Mouse (Mus musculus) cerebral cortex, adult 2 months (tissue): ENCODE measurements around the gene Btnl10.

Experiments
- WGBS: fragments of 180-500 bp; shearing (Covaris S2); methylation state at CpG from one replicate; pipeline ENCODE4 v1.1.7; 2018; 5-methylcytosine and 5-hydroxymethylcytosine counted together

Btnl10 gene

DNA sequence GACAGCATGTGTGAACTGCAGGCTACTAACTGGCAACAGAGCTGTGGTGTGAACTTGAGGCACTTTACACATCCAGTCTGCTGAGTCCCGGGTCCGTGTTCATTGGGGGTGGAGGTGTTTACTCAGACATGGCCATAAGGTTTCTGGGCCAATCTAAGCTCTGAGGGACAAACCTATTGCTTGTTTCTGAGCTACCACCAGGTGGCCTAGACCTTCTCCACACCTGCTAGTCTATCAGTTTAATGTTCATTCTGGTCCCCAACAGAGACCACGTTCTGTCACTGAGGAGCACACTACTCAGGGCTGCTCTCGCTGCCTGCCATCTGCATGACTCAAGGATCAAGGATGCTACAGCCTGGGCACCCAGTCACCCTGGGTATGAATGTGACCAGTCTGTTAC lies 13.9 kb downstream of the Btnl10 start:
- 47% methylated on average over 4 of the region's 4 CpGs for WGBS

GRCm38 (mm10) chr11:58937909-58938308 lies 20.2 kb downstream of the Btnl10 start:
- WGBS: 2% methylated on average over 13 of the region's 13 CpGs

DNA sequence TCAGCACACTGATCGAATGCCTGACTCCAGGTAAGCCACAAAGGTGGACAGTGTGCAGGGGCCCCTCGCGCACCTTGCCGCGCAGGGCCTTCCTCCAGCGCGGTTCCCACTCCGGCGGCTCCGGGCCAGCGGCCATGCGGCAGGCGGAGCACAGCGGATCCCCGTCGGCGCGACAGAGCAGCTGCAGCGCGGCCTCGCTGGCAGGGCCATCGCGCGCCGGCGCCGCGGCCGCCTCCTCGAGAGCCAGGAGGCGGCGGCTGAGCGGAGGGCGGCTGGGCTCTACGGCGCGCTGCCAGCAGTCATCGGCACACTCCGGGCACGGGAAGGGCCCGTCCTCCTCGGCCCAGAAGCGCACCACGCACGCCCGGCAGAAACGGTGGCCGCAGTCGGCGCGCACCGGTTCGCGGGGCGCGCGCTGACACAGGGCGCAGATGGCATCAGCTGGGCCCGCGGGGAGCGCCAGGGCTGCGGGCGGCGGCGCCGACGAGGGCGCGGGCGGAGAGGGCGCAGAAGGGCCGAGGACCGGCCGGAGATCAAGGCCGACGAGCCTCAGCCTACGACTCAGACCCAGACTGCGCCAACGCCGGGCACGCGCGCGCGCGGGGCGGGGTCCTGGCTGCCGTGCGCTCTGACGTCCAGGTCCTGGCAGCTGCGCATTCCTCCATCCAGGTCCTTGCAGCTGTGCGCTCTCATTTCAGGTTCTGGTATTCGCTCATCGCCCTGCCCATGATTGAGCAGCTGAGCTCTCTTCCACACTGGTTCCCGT lies 20.8 kb downstream of the Btnl10 start, which contains the start of gene Rnf187:
Gene Rnf187, minus strand, starts transcription at position 595 of the 766 bp plus-strand sequence.
- WGBS: under 1% methylated on average over 95 of the region's 95 CpGs

GRCm38 (mm10) chr11:58939088-58939439 lies 21.4 kb downstream of the Btnl10 start:
- 9% methylated on average over 6 of the region's 6 CpGs for WGBS

- WGBS: 68% methylated on average over 5 of the region's 5 CpGs
Measured at GRCm38 (mm10) chr11:58944136-58944535, 26.4 kb downstream of the Btnl10 start.

- WGBS: 68% methylated on average over 3 of the region's 3 CpGs
Measured at GRCm38 (mm10) chr11:58947306-58947705, 29.6 kb downstream of the Btnl10 start.

- WGBS: 6% methylated on average over 23 of the region's 23 CpGs
Measured at GRCm38 (mm10) chr11:58947798-58948528, 30.3 kb downstream of the Btnl10 start.

GRCm38 (mm10) chr11:58948542-58949479 lies 31.1 kb downstream of the Btnl10 start, which contains the start of gene Hist3h2ba:
Gene Hist3h2ba, plus strand, starts transcription at chr11:58948920.
- under 1% methylated on average over 48 of the region's 48 CpGs for WGBS

DNA sequence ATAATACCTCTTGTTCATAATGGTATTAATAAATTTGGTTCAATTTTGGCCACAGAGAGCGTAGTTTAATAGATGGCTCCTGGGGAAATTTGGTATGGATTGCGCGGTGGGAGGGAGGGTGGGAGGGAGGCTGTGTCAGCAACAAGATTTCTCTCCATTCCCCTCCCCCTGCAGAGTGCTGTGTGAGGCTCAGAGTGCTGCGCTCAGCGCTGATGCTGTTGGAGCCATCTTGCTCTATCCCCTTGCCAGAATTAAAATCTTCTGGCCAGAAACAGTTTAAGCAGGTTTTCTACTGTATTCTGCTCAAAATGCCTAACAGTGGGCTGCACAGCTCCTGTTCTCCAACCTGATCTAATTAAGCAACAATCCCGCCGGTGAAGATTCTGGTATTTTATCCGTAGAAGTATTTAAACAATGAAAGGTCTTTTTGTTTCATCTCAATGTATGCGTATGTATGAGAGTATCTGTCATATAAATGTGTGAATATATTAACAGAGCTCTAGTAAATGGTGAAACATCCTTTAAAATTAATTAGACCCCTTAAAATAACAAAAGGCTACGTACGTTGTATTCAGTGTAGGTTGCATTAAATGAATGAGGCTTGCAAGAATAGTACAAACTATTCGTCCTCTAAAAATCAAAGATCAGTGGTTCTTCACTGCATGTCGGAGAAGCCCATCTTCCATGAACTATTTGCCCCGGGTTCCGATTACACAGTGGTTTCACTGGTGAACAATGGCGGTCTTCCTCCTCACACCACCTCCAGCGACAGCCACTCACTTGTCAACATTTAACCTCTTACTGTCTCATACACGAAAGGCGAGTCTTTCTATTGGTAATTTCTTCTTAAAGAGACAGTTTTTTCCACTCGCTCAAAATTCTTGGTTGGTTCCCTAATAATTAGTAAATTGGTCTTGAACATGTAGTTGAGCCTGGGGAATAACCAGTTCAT lies 32.0 kb downstream of the Btnl10 start:
- 8% methylated on average over 20 of the region's 20 CpGs for WGBS

DNA sequence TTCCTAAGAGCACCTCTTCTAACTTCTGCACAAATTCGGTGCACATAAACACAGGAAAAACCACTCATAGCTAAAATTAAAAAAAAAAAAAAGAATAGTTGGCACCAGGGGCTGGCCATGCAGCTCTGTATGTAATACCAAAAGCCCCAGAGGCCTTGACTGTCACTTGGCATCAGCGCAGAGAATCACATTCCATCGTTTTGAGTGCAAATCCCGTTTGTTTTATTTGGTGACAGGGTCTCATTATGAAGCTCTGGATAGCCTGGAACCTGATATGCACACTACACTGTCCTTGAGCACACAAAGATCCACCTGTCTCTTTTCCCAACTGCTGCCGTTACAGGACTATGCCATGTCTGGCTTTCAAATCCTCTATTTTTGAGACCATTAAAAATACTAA lies 33.5 kb downstream of the Btnl10 start:
- 56% methylated on average over 5 of the region's 5 CpGs for WGBS

GRCm38 (mm10) chr11:58953351-58954169 lies 35.9 kb downstream of the Btnl10 start:
- WGBS: 1% methylated on average over 33 of the region's 33 CpGs

GRCm38 (mm10) chr11:58954170-58954419 lies 36.4 kb downstream of the Btnl10 start:
- 0% methylated on average over 17 of the region's 17 CpGs for WGBS

DNA sequence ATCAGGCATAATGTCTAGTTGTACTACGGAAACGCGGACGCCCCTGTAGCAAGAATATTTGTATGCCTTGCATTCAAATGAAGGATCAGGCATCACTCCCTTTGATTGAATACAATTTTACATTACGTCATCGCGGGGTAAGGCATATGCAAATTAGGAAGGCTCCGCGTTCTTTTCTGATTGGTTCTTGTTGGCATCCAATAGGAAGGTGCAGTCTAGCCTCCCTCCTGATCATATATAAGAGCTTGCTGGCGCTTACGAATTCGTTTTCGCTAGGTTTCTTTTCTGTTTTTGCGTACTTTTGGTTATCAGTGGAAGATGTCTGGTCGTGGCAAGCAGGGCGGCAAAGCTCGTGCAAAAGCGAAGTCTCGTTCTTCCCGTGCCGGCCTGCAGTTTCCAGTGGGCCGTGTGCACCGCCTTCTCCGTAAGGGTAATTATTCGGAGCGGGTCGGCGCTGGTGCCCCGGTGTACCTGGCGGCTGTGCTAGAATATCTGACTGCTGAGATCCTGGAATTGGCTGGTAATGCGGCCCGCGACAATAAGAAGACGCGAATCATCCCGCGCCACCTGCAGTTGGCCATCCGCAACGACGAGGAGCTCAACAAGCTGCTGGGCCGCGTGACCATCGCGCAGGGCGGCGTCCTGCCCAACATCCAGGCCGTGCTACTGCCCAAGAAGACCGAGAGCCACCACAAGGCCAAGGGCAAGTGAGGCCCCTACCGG lies 36.9 kb downstream of the Btnl10 start, which contains the start of the genes Hist3h2a and Trim17:
Gene Hist3h2a, plus strand, starts transcription at position 266 of the 723 bp plus-strand sequence.
Gene Trim17, plus strand, starts transcription at position 266 of the 723 bp plus-strand sequence.
- under 1% methylated on average over 49 of the region's 49 CpGs for WGBS

GRCm38 (mm10) chr11:58955143-58955867 lies 37.6 kb downstream of the Btnl10 start:
- under 1% methylated on average over 20 of the region's 20 CpGs for WGBS

GRCm38 (mm10) chr11:58955868-58956257 lies 38.2 kb downstream of the Btnl10 start:
- WGBS: 11% methylated on average over 8 of the region's 8 CpGs

DNA sequence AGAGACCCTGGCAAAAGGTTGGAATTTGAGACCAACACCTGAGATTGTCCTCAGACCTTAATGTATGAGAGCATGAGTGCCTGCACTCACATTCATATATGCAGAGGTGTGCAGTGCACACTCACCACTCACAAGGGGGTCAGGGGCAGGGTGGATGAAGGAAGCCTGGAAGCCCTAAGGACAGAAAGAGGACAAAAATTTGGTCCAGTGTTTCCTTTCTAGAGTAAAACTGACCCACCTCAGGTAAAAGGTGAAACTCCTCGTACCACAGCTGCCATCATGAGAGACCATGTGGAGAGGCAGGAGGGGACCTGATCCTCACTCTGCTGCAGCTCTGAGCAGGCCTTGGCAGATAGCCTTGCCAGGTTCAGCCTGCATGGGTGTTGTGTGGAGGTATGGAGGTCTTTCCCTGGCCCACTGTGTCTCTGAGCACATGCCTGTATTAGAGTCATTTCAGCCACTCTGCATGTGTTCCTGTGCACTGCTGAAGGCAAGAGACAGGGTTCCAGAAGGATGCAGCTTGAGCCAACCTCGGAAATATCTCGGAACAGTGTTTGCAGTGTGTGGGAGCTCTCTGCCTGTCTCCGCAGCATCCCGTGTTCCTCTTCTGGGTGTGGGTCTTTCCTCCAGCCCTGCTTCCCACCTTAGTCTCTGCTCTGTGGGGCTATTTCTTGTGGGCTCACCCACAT lies 39.7 kb downstream of the Btnl10 start:
- WGBS: 27% methylated on average over 5 of the region's 5 CpGs

DNA sequence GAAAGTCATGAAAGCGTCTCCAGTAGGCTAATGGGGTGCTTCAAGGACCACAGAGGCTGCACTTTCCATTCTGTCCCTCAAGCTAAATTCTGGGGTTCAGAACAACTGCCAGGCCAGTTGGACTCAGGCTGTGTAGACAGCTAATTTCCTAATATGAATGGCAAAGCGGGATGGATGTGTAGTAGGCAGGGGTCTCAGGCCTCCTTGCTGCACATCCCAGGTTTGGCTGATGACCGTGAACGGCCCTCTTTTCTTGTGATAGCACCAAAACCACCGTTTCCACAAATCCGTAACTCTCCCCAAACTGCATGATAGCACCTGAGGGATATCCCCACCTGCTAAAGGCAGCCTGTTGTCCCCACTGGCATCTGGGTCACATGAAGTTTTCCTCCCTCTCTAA lies 40.8 kb downstream of the Btnl10 start:
- 82% methylated on average over 6 of the region's 6 CpGs for WGBS
